Mouse (Mus musculus): Measurements from ENCODE around the gene Gapdhs.

The Gapdhs gene

DNA sequence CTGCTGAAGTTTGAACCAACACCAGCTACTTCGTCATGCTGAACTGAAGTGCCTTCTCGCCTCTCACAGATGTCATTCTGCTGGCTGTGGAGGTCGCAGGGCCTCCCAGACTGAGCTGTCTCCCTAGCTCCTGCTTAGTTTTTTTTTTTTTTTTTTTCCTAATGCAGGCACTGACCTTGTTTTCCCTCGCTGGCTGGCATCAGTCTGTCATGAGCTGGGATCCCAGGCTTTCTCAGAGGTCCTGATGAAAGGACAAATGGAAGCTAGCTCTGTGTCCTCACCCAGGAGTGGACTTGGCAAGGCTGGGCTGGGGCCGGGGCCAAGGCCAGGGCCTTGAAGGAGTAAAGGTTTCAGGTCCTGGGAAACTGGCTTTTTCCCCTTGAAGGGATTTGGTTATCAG lies 61.6 kb downstream of the Gapdhs start:
- no peak for DNase-seq (ENCODE audit: low spot score in 2 of 2)
